ENCODE assay signal across 11 mouse cellular contexts in the genomic region with DNA sequence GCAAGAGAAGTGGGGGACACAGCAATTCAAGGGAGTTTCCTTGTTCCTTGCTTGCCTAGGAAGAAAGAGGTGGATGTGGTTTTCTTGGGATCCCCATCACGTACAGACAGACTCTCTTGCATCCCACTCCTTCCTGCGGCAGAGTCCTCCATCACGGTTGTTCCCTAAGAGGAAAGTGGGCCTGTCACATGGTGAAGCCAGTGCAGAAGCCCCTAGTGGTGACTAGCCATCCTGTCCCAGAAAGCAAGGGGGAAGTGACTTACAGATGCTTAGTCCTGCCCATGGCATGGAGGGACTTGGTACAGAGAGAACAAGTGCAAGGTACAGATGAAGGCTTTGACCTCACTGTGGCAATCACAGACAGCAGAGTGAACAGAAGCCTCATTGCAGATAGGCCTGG.
DNase-seq lines count a peak whose midpoint lies in the region; ATAC-seq and TF ChIP-seq lines count a peak whose summit lies in the region.
"Had no signal": no experiment of that assay in that cellular context is flagged by ENCODE, and none has a peak within 500 bp of the region (broad histone marks: within the 10 kb centered on the region; RNA-seq: fewer than 3 reads in every experiment).

No protein-coding gene starts in this region.

- no peak overlapping the region for H3K4me2 ChIP-seq in heart, embryonic 16.5 days (ENCODE audit: low read depth, low read length)
- no peak overlapping the region for H3K4me2 ChIP-seq in liver, embryonic 14.5 days (ENCODE audit: low read depth)
- no peak overlapping the region for H3K4me2 ChIP-seq in liver, embryonic 12.5 days

- 71% methylated on average over 3 of the region's 3 CpGs for WGBS in heart, embryonic 16.5 days
- 37% methylated on average over 3 of the region's 3 CpGs for WGBS in liver, embryonic 14.5 days (ENCODE audit: insufficient replicate concordance)
- 49% methylated on average over 3 of the region's 3 CpGs for WGBS in liver, embryonic 12.5 days (ENCODE audit: insufficient replicate concordance)
- 78% methylated on average over 3 of the region's 3 CpGs for WGBS in hindbrain, embryonic 10.5 days

- TF ChIP-seq CTCF in liver, embryonic 14.5 days (IDR thresholded peaks at IDR 0.05; ENCODE audit: low read depth) = peak; percentile 16; the same call in 1 of the 2 replicates

- peaks cover 8% of the 10 kb centered on the region for H3K4me1 ChIP-seq in heart, embryonic 16.5 days (ENCODE audit: control insufficient read depth, insufficient read depth, low read length)
- no peaks in the 10 kb centered on the region for H3K4me1 ChIP-seq in liver, embryonic 14.5 days (replicated peaks; ENCODE audit: control insufficient read depth in 2 of 2, insufficient read depth in 2 of 2, low read length in 1 of 2)
- peaks cover 7% of the 10 kb centered on the region for H3K4me1 ChIP-seq in liver, embryonic 12.5 days
- H3K4me1 ChIP-seq in hindbrain, embryonic 10.5 days (replicated peaks) = peaks cover 12% of the 10 kb centered on the region

- no peak overlapping the region for H3K9ac ChIP-seq in heart, embryonic 16.5 days (ENCODE audit: low read length)
- H3K9ac ChIP-seq in liver, embryonic 14.5 days (replicated peaks) = no peak overlapping the region
- H3K9ac ChIP-seq in liver, embryonic 12.5 days = no peak overlapping the region

- H3K9me3 ChIP-seq in heart, embryonic 16.5 days (replicated peaks; ENCODE audit: control insufficient read depth, low read length) = no peaks in the 10 kb centered on the region
- no peaks in the 10 kb centered on the region for H3K9me3 ChIP-seq in liver, embryonic 14.5 days (ENCODE audit: control insufficient read depth, low read length)
- H3K9me3 ChIP-seq in liver, embryonic 12.5 days (replicated peaks) = no peaks in the 10 kb centered on the region
- H3K9me3 ChIP-seq in hindbrain, embryonic 10.5 days = no peaks in the 10 kb centered on the region

- peak; percentile 15; the same call in 1 of the 2 replicates for ATAC-seq in heart, embryonic 16.5 days (replicated peaks; ENCODE audit: extremely low read depth, insufficient read depth, low FRiP score)
- no peak for ATAC-seq in liver, embryonic 14.5 days (ENCODE audit: insufficient read depth)
- ATAC-seq in liver, embryonic 12.5 days = no peak
- peak; percentile 43 to 76; a peak in 2 of 4 replicates for ATAC-seq in hematopoietic stem cell, adult 5-6 weeks (replicated peaks in 1 of 2; ENCODE audit: insufficient read depth in 1 of 2, low FRiP score in 2 of 2, low TSS enrichment in 1 of 2, low read depth in 1 of 2, poor library complexity in 2 of 2, severe bottlenecking in 2 of 2)

- H3K27me3 ChIP-seq in heart, embryonic 16.5 days (ENCODE audit: control insufficient read depth, insufficient read depth, low read length) = no peaks in the 10 kb centered on the region
- H3K27me3 ChIP-seq in liver, embryonic 14.5 days (ENCODE audit: control insufficient read depth, insufficient read depth, low read length) = no peaks in the 10 kb centered on the region
- H3K27me3 ChIP-seq in liver, embryonic 12.5 days (replicated peaks) = no peaks in the 10 kb centered on the region
- no peaks in the 10 kb centered on the region; the same call in 1 of the 2 replicates for H3K27me3 ChIP-seq in hindbrain, embryonic 10.5 days (ENCODE audit: insufficient read depth, poor library complexity, severe bottlenecking)

- no peak for DNase-seq in heart, postnatal 4 days
- no peak for DNase-seq in liver, embryonic 14.5 days (ENCODE audit: low read depth in 3 of 3, low spot score in 3 of 3)
- peak; percentile 31 for DNase-seq in MN1 (ENCODE audit: low spot score)
- DNase-seq in hindbrain, embryonic 10.5 days (ENCODE audit: low spot score) = no peak
- DNase-seq in cerebellum, adult 9-11 months = no peak
- DNase-seq: cerebellum, postnatal 10 days; liver had no signal

- H3K4me3 ChIP-seq in heart, embryonic 16.5 days (ENCODE audit: low read length) = no peak overlapping the region
- no peak overlapping the region for H3K4me3 ChIP-seq in liver, embryonic 14.5 days (ENCODE audit: insufficient read depth in 1 of 2, low read depth in 2 of 2, low read length in 2 of 2)
- no peak overlapping the region for H3K4me3 ChIP-seq in liver, embryonic 12.5 days
- H3K4me3 ChIP-seq in hindbrain, embryonic 10.5 days = no peak overlapping the region

- no peaks in the 10 kb centered on the region for H3K36me3 ChIP-seq in heart, embryonic 16.5 days (ENCODE audit: control insufficient read depth, insufficient read depth)
- no peaks in the 10 kb centered on the region for H3K36me3 ChIP-seq in liver, embryonic 14.5 days (replicated peaks; ENCODE audit: control insufficient read depth, insufficient read depth, low read depth)
- no peaks in the 10 kb centered on the region for H3K36me3 ChIP-seq in liver, embryonic 12.5 days
- no peaks in the 10 kb centered on the region for H3K36me3 ChIP-seq in hindbrain, embryonic 10.5 days

- peak overlapping the region; percentile 54; the same call in 1 of the 2 replicates for H3K27ac ChIP-seq in heart, embryonic 16.5 days (ENCODE audit: low read length)
- H3K27ac ChIP-seq in liver, embryonic 14.5 days = no peak overlapping the region
- H3K27ac ChIP-seq in liver, embryonic 12.5 days = no peak overlapping the region
- H3K27ac ChIP-seq in hindbrain, embryonic 10.5 days = no peak overlapping the region
- H3K27ac ChIP-seq: macrophage had no signal

- TF ChIP-seq EP300 in liver, embryonic 14.5 days (IDR thresholded peaks at IDR 0.05; ENCODE audit: low read depth) = no peak

Comparison
In these comparisons a context has a peak if more than half of its experiments do, and no peak if none do; other contexts are left out.
1. ATAC-seq: peak in heart, embryonic 16.5 days (single experiment) and hematopoietic stem cell, adult 5-6 weeks (2 of 2); none in liver, embryonic 14.5 days (single experiment) and liver, embryonic 12.5 days (single experiment).